Comparison of ENCODE assay signal across 27 mouse cellular contexts in genomic region chr10:31062732-31063131, GRCm38 (mm10).
A peak's percentile ranks its signal among the peaks of the same experiment; 100 is the strongest.
DNase-seq lines count a peak whose midpoint lies in the region; ATAC-seq and TF ChIP-seq lines count a peak whose summit lies in the region.
"Had no signal": no experiment of that assay in that cellular context is flagged by ENCODE, and none has a peak within 500 bp of the region (broad histone marks: within the 10 kb centered on the region; RNA-seq: fewer than 3 reads in every experiment).

No protein-coding gene starts in this region.

- no peaks in the 10 kb centered on the region for H3K4me1 ChIP-seq in liver, embryonic 12.5 days
- H3K4me1 ChIP-seq in neural tube, embryonic 14.5 days (ENCODE audit: control insufficient read depth, insufficient read depth, low read length), result no peaks in the 10 kb centered on the region
- H3K4me1 ChIP-seq: embryonic facial prominence, embryonic 15.5 days; heart, embryonic 15.5 days; hindbrain, embryonic 15.5 days; intestine, embryonic 15.5 days; liver, embryonic 13.5 days; megakaryocyte, embryonic 14.5 days; stomach, embryonic 15.5 days had no signal

- ATAC-seq in liver, embryonic 12.5 days, result 0 out of 2 replicates have a peak, but pooled peaks have one; percentile 37
- peak; percentile 21; the same call in 1 of the 2 replicates for ATAC-seq in neural tube, embryonic 14.5 days (ENCODE audit: low read depth)
- ATAC-seq: forebrain, embryonic 16.5 days; intestine, embryonic 15.5 days had no signal

- H3K4me2 ChIP-seq in liver, embryonic 12.5 days, result no peak overlapping the region
- H3K4me2 ChIP-seq in neural tube, embryonic 14.5 days (ENCODE audit: low read depth, low read length), result no peak overlapping the region
- H3K4me2 ChIP-seq: embryonic facial prominence, embryonic 15.5 days; heart, embryonic 15.5 days; hindbrain, embryonic 15.5 days; intestine, embryonic 15.5 days; liver, embryonic 13.5 days; lung, embryonic 15.5 days; stomach, embryonic 15.5 days had no signal

- WGBS in liver, embryonic 12.5 days (ENCODE audit: insufficient replicate concordance), result 16% methylated on average over 2 of the region's 2 CpGs
- WGBS in neural tube, embryonic 14.5 days, result 48% methylated on average over 2 of the region's 2 CpGs

- no peaks in the 10 kb centered on the region for H3K9me3 ChIP-seq in liver, embryonic 12.5 days (replicated peaks)
- H3K9me3 ChIP-seq in neural tube, embryonic 14.5 days (ENCODE audit: control insufficient read depth, low read length), result no peaks in the 10 kb centered on the region
- H3K9me3 ChIP-seq: embryonic facial prominence, embryonic 15.5 days; heart, embryonic 15.5 days; hindbrain, embryonic 15.5 days; intestine, embryonic 15.5 days; liver, embryonic 13.5 days; lung, embryonic 15.5 days; stomach, embryonic 15.5 days had no signal

- DNase-seq in liver, result no peak
- DNase-seq in neural tube, embryonic 10.5 days (ENCODE audit: extremely low spot score, low spot score), result no peak
- peak; percentile 1 for DNase-seq in c-Kit-positive CD71-positive TER-119-positive erythroid progenitor cells, embryonic 14.5 days (ENCODE audit: low spot score)
- no peak for DNase-seq in layer of hippocampus, postnatal 36 days
- DNase-seq in gastrocnemius, adult 2 months, result no peak
- DNase-seq: adrenal gland, postnatal 36 days; cerebellum, adult 11-12 months; cerebellum, postnatal 25 days; embryo, embryonic 11 days; gastrocnemius, postnatal 14 days; heart, adult 18-20 months; heart, postnatal 4 days; kidney, adult 9 months; kidney, postnatal 14 days; liver, embryonic 13.5 days; midbrain, embryonic 14.5 days; thymus, postnatal 25 days had no signal

- no peak overlapping the region for H3K4me3 ChIP-seq in liver, embryonic 12.5 days
- H3K4me3 ChIP-seq in neural tube, embryonic 14.5 days (ENCODE audit: low read depth, low read length), result no peak overlapping the region
- no peak overlapping the region for H3K4me3 ChIP-seq in gastrocnemius, adult 2 months
- H3K4me3 ChIP-seq: embryonic facial prominence, embryonic 15.5 days; heart, embryonic 15.5 days; hindbrain, embryonic 15.5 days; intestine, embryonic 15.5 days; liver, embryonic 13.5 days; lung, embryonic 15.5 days; megakaryocyte, embryonic 14.5 days; stomach, embryonic 15.5 days had no signal

- H3K27me3 ChIP-seq in liver, embryonic 12.5 days (replicated peaks), result no peaks in the 10 kb centered on the region
- no peaks in the 10 kb centered on the region for H3K27me3 ChIP-seq in neural tube, embryonic 14.5 days (ENCODE audit: control insufficient read depth, insufficient read depth, low read length)
- H3K27me3 ChIP-seq: embryonic facial prominence, embryonic 15.5 days; heart, embryonic 15.5 days; hindbrain, embryonic 15.5 days; intestine, embryonic 15.5 days; liver, embryonic 13.5 days; lung, embryonic 15.5 days; megakaryocyte, embryonic 14.5 days; stomach, embryonic 15.5 days had no signal

- H3K9ac ChIP-seq in liver, embryonic 12.5 days, result no peak overlapping the region
- H3K9ac ChIP-seq in neural tube, embryonic 14.5 days (replicated peaks; ENCODE audit: low read depth, low read length), result no peak overlapping the region
- H3K9ac ChIP-seq: embryonic facial prominence, embryonic 15.5 days; heart, embryonic 15.5 days; hindbrain, embryonic 15.5 days; intestine, embryonic 15.5 days; liver, embryonic 13.5 days; lung, embryonic 15.5 days; stomach, embryonic 15.5 days had no signal

- no peak for TF ChIP-seq CTCF in gastrocnemius, adult 2 months (IDR thresholded peaks at IDR 0.05)

- no peaks in the 10 kb centered on the region for H3K36me3 ChIP-seq in liver, embryonic 12.5 days
- H3K36me3 ChIP-seq in neural tube, embryonic 14.5 days (ENCODE audit: control insufficient read depth, insufficient read depth, low read length), result no peaks in the 10 kb centered on the region
- H3K36me3 ChIP-seq: embryonic facial prominence, embryonic 15.5 days; heart, embryonic 15.5 days; hindbrain, embryonic 15.5 days; intestine, embryonic 15.5 days; liver, embryonic 13.5 days; lung, embryonic 15.5 days; stomach, embryonic 15.5 days had no signal

- no peak overlapping the region for H3K27ac ChIP-seq in liver, embryonic 12.5 days
- H3K27ac ChIP-seq in neural tube, embryonic 14.5 days (ENCODE audit: low read depth, low read length), result no peak overlapping the region
- H3K27ac ChIP-seq in gastrocnemius, adult 2 months, result no peak overlapping the region
- H3K27ac ChIP-seq: embryonic facial prominence, embryonic 15.5 days; heart, embryonic 15.5 days; hindbrain, embryonic 15.5 days; intestine, embryonic 15.5 days; liver, embryonic 13.5 days; lung, embryonic 15.5 days; stomach, embryonic 15.5 days had no signal

- intact Hi-C loops in gastrocnemius, adult 2 months (cut with DNase I), result no loop called here
